Mouse (Mus musculus) forelimb bud, embryonic 11.5 days (tissue): ENCODE measurements around the gene Nos3.

Experiments used
- DNase-seq: peaks from one replicate; pipeline ENCODE4 v3.0.0-alpha.2; 2012; ENCODE audit warnings: low read depth, low spot score

Nos3 gene

GRCm38 (mm10) chr5:24426556-24427284 is 62.1 kb downstream of the Nos3 start:
- DNase-seq, result no peak

DNA sequence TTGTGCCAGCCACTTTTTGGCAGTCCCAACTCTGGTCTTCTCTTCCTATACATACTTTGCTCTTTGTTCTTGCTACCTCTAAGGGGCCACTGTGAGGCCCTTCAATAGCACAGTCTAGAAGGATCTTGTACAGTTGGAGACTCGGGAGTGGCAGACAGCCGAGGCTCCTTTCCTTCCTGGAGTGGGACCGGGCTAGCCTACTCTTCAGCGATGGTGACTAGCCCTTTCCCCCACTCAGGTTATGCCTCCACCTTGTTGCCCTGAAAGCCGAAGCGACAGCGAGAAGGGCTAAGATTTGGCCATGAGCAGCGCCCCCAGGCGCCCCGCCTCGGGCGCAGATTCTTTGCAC is 62.6 kb downstream of the Nos3 start:
- no peak for DNase-seq

DNA sequence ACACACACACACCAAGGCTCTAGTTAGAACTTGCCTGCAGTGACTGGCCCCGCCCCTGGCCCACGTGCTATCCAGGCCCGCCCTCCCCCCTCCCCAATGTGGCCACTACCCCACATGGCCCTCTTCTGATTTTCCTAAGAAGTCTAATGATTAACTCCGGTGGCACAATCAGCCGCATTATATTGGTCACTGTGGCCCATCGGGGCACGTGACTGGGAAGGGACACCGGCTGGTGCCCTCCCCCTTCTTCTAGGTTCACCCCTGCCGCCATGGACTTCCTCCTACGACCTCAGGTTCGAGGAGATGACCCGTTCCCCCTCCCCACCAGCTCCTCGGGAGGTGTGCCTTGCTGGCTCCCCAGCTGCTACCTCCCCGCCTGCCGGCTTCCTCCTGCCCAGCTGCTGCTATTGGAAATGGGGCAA is 63.4 kb downstream of the Nos3 start:
- DNase-seq, result no peak

DNA sequence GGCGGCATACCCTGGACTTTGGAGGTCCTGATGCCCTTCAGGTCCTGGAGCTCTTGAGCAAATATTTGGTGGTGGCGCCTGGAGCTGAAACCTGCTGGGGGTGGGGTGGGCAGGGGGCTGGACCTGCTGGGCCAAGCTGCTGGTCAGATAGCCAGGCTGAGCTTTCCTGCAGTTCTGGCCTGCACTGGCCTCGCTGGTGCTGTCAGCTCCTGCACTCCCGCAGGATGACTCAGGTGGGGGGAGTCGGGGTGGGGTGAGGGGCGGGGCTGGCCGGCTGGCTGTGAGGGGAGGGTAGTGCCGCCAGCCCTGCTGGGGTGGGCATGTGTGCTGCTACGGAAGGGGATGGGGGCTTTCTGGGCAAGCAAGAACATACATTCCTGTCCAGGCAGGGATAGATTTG is 64.0 kb downstream of the Nos3 start:
- DNase-seq, result no peak

GRCm38 (mm10) chr5:24433993-24434392 is 69.4 kb downstream of the Nos3 start:
- no peak for DNase-seq
